Mouse (Mus musculus): ENCODE results near the gene Map3k3.
"Not testable (repeated sequence)": the region's sequence is repeated elsewhere in the genome, so short reads cannot be mapped to it uniquely, and the experiment has no call there.

Map3k3 gene

GRCm38 (mm10) chr11:106193371-106194154 lies 109.2 kb downstream of the Map3k3 start:
- peak; percentile 96 to 98 for DNase-seq

GRCm38 (mm10) chr11:106194155-106194541 lies 109.7 kb downstream of the Map3k3 start:
- DNase-seq: no peak

GRCm38 (mm10) chr11:106194891-106195290 lies 110.5 kb downstream of the Map3k3 start:
- no peak for DNase-seq

- DNase-seq: no peak
Measured at GRCm38 (mm10) chr11:106195341-106195740, 110.9 kb downstream of the Map3k3 start.

- no peak for DNase-seq
Measured at GRCm38 (mm10) chr11:106198277-106198676, 113.9 kb downstream of the Map3k3 start.

- not testable (repeated sequence) for DNase-seq
Measured at GRCm38 (mm10) chr11:106199997-106200396, 115.6 kb downstream of the Map3k3 start.

- DNase-seq: no peak
Measured at GRCm38 (mm10) chr11:106200756-106201155, 116.3 kb downstream of the Map3k3 start.

- DNase-seq: no peak
Measured at GRCm38 (mm10) chr11:106201337-106202122, 117.1 kb downstream of the Map3k3 start.

- DNase-seq: no peak
Measured at GRCm38 (mm10) chr11:106202123-106202465, 117.7 kb downstream of the Map3k3 start, which contains the start of gene Strada. Strada (minus strand) TSS chr11:106202168.

Measured in cerebellum, adult 18-20 months (tissue).